Mouse (Mus musculus): Measurements from ENCODE around the gene Igf2bp3. TPM values are rescaled to one million over a fixed set of nuclear protein-coding genes. Genes with fewer than 3 reads are reported as not detected.

The Igf2bp3 gene
- polyA plus RNA-seq, 1 experiment from 2014 or later, result 127 TPM

- H3K4me1 ChIP-seq (replicated peaks), result peaks cover 26% of the 10 kb centered on the region
- peak; percentile 42 for DNase-seq (ENCODE audit: low spot score)
- 38% methylated on average over 6 of the region's 6 CpGs for WGBS
- peak overlapping the region; percentile 45; the same call in 1 of the 2 replicates for H3K27ac ChIP-seq
- H3K4me3 ChIP-seq, result no peak overlapping the region
- no peaks in the 10 kb centered on the region for H3K9me3 ChIP-seq
- no peaks in the 10 kb centered on the region for H3K27me3 ChIP-seq (ENCODE audit: insufficient read depth, poor library complexity, severe bottlenecking)
- H3K36me3 ChIP-seq, result peaks cover 25% of the 10 kb centered on the region
Measured at GRCm38 (mm10) chr6:49165101-49165500, 49.7 kb downstream of the Igf2bp3 start.

GRCm38 (mm10) chr6:49164701-49165100, 50.1 kb downstream of the Igf2bp3 start:
- 76% methylated on average over 11 of the region's 11 CpGs for WGBS
- Histone ChIP-seq H3K4me1 (replicated peaks) (peaks cover 26% of the 10 kb centered on the region), H3K27me3 (ENCODE audit: insufficient read depth, poor library complexity, severe bottlenecking) (no peaks in the 10 kb centered on the region), H3K36me3 (peaks cover 25% of the 10 kb centered on the region), H3K27ac (peak overlapping the region; percentile 45; the same call in 1 of the 2 replicates), H3K4me3 (no peak overlapping the region), H3K9me3 (no peaks in the 10 kb centered on the region)
- no peak for DNase-seq (ENCODE audit: low spot score)

GRCm38 (mm10) chr6:49159971-49160370, 54.8 kb downstream of the Igf2bp3 start:
- Histone ChIP-seq H3K27ac (no peak overlapping the region), H3K36me3 (peaks cover 15% of the 10 kb centered on the region), H3K27me3 (ENCODE audit: insufficient read depth, poor library complexity, severe bottlenecking) (no peaks in the 10 kb centered on the region), H3K9me3 (no peaks in the 10 kb centered on the region), H3K4me3 (no peak overlapping the region), H3K4me1 (replicated peaks) (peaks cover 7% of the 10 kb centered on the region)
- DNase-seq (ENCODE audit: low spot score), result no peak
- 85% methylated on average over 2 of the region's 2 CpGs for WGBS

GRCm38 (mm10) chr6:49156826-49157175, 58.0 kb downstream of the Igf2bp3 start:
- WGBS, result 89% methylated on average over 3 of the region's 3 CpGs
- H3K9me3 ChIP-seq, result no peaks in the 10 kb centered on the region
- no peak overlapping the region for H3K27ac ChIP-seq
- peaks cover 1% of the 10 kb centered on the region; the same call in 1 of the 2 replicates for H3K4me1 ChIP-seq (replicated peaks)
- H3K4me3 ChIP-seq, result no peak overlapping the region
- H3K36me3 ChIP-seq, result peaks cover 4% of the 10 kb centered on the region; the same call in 1 of the 2 replicates
- no peak for DNase-seq (ENCODE audit: low spot score)
- H3K27me3 ChIP-seq (ENCODE audit: insufficient read depth, poor library complexity, severe bottlenecking), result no peaks in the 10 kb centered on the region

- peaks cover 6% of the 10 kb centered on the region; the same call in 1 of the 2 replicates for H3K4me1 ChIP-seq (replicated peaks)
- DNase-seq (ENCODE audit: low spot score), result no peak
- no peak overlapping the region for H3K4me3 ChIP-seq
- H3K9me3 ChIP-seq, result no peaks in the 10 kb centered on the region
- no peaks in the 10 kb centered on the region for H3K27me3 ChIP-seq (ENCODE audit: insufficient read depth, poor library complexity, severe bottlenecking)
- H3K27ac ChIP-seq, result no peak overlapping the region
- WGBS, result 93% methylated on average over 5 of the region's 5 CpGs
- peaks cover 3% of the 10 kb centered on the region; the same call in 1 of the 2 replicates for H3K36me3 ChIP-seq
Measured at GRCm38 (mm10) chr6:49156170-49156825, 58.5 kb downstream of the Igf2bp3 start.

GRCm38 (mm10) chr6:49151465-49151864, 63.3 kb downstream of the Igf2bp3 start:
- H3K27me3 ChIP-seq (ENCODE audit: insufficient read depth, poor library complexity, severe bottlenecking), result no peaks in the 10 kb centered on the region
- no peak for DNase-seq (ENCODE audit: low spot score)
- H3K4me3 ChIP-seq, result no peak overlapping the region
- no peaks in the 10 kb centered on the region for H3K9me3 ChIP-seq
- peaks cover 3% of the 10 kb centered on the region; the same call in 1 of the 2 replicates for H3K36me3 ChIP-seq
- WGBS, result 81% methylated on average over 4 of the region's 4 CpGs
- H3K27ac ChIP-seq, result no peak overlapping the region
- peaks cover 10% of the 10 kb centered on the region for H3K4me1 ChIP-seq (replicated peaks)

- Histone ChIP-seq H3K4me1 (replicated peaks) (peaks cover 10% of the 10 kb centered on the region), H3K36me3 (0 out of 2 replicates have a peak, but pooled peaks cover 4% of the 10 kb centered on the region), H3K9me3 (no peaks in the 10 kb centered on the region), H3K4me3 (no peak overlapping the region), H3K27ac (no peak overlapping the region), H3K27me3 (ENCODE audit: insufficient read depth, poor library complexity, severe bottlenecking) (no peaks in the 10 kb centered on the region)
- 85% methylated on average over 9 of the region's 9 CpGs for WGBS
- DNase-seq (ENCODE audit: low spot score), result no peak
Measured at GRCm38 (mm10) chr6:49150349-49151229, 64.2 kb downstream of the Igf2bp3 start.

- no peak for DNase-seq (ENCODE audit: low spot score)
- Histone ChIP-seq H3K27me3 (ENCODE audit: insufficient read depth, poor library complexity, severe bottlenecking) (no peaks in the 10 kb centered on the region), H3K27ac (no peak overlapping the region), H3K4me1 (replicated peaks) (peaks cover 10% of the 10 kb centered on the region), H3K4me3 (no peak overlapping the region), H3K9me3 (no peaks in the 10 kb centered on the region), H3K36me3 (0 out of 2 replicates have a peak, but pooled peaks cover 8% of the 10 kb centered on the region)
- 87% methylated on average over 5 of the region's 5 CpGs for WGBS
Measured at GRCm38 (mm10) chr6:49149202-49149930, 65.4 kb downstream of the Igf2bp3 start.

- Histone ChIP-seq H3K4me3 (no peak overlapping the region), H3K36me3 (0 out of 2 replicates have a peak, but pooled peaks cover 8% of the 10 kb centered on the region), H3K4me1 (replicated peaks) (peaks cover 10% of the 10 kb centered on the region), H3K27ac (no peak overlapping the region), H3K9me3 (no peaks in the 10 kb centered on the region), H3K27me3 (ENCODE audit: insufficient read depth, poor library complexity, severe bottlenecking) (no peaks in the 10 kb centered on the region)
- no peak for DNase-seq (ENCODE audit: low spot score)
- WGBS, result 89% methylated on average over 4 of the region's 4 CpGs
Measured at GRCm38 (mm10) chr6:49148781-49149180, 66.0 kb downstream of the Igf2bp3 start.

- Histone ChIP-seq H3K9me3 (no peaks in the 10 kb centered on the region), H3K27me3 (ENCODE audit: insufficient read depth, poor library complexity, severe bottlenecking) (no peaks in the 10 kb centered on the region), H3K27ac (no peak overlapping the region), H3K36me3 (0 out of 2 replicates have a peak, but pooled peaks cover 8% of the 10 kb centered on the region), H3K4me3 (no peak overlapping the region), H3K4me1 (replicated peaks) (peaks cover 10% of the 10 kb centered on the region)
- no peak for DNase-seq (ENCODE audit: low spot score)
- 92% methylated on average over 7 of the region's 7 CpGs for WGBS
Measured at GRCm38 (mm10) chr6:49148368-49148767, 66.4 kb downstream of the Igf2bp3 start.

- Histone ChIP-seq H3K27me3 (ENCODE audit: insufficient read depth, poor library complexity, severe bottlenecking) (no peaks in the 10 kb centered on the region), H3K27ac (no peak overlapping the region), H3K4me3 (no peak overlapping the region), H3K9me3 (no peaks in the 10 kb centered on the region), H3K36me3 (0 out of 2 replicates have a peak, but pooled peaks cover 8% of the 10 kb centered on the region), H3K4me1 (replicated peaks) (peaks cover 5% of the 10 kb centered on the region)
- 88% methylated on average over 2 of the region's 2 CpGs for WGBS
- DNase-seq (ENCODE audit: low spot score), result no peak
Measured at GRCm38 (mm10) chr6:49146461-49146860, 68.3 kb downstream of the Igf2bp3 start.

- no peaks in the 10 kb centered on the region for H3K9me3 ChIP-seq
- H3K4me1 ChIP-seq (replicated peaks), result 0 out of 2 replicates have a peak, but pooled peaks cover 5% of the 10 kb centered on the region
- 87% methylated on average over 9 of the region's 9 CpGs for WGBS
Measured at GRCm38 (mm10) chr6:49142428-49142827, 72.3 kb downstream of the Igf2bp3 start.

More at GRCm38 (mm10) chr6:49142428-49142827, 72.3 kb downstream of the Igf2bp3 start:
- Histone ChIP-seq H3K4me3 (no peak overlapping the region), H3K27me3 (ENCODE audit: insufficient read depth, poor library complexity, severe bottlenecking) (no peaks in the 10 kb centered on the region), H3K36me3 (peaks cover 16% of the 10 kb centered on the region; the same call in 1 of the 2 replicates), H3K27ac (no peak overlapping the region)
- DNase-seq (ENCODE audit: low spot score), result no peak
